Mouse (Mus musculus) kidney, adult 2 months (tissue): Measurements from ENCODE around the gene Esf1.

Source experiments
- CTCF ChIP-seq: fragments of 200-500 bp; conservative IDR thresholded peaks from 2 replicates; pipeline ENCODE4 v1.5.1; 2011; ENCODE audit warnings: low read depth, mild to moderate bottlenecking, control low read depth, low read length, moderate library complexity, mixed read lengths; ENCODE audit not compliant: insufficient read depth, insufficient read length
- POLR2A ChIP-seq: fragments of 200-500 bp; IDR thresholded peaks from one replicate; pipeline ENCODE4 v1.6.1; 2011; ENCODE audit warnings: low read depth, low read length, control low read depth

DNA sequence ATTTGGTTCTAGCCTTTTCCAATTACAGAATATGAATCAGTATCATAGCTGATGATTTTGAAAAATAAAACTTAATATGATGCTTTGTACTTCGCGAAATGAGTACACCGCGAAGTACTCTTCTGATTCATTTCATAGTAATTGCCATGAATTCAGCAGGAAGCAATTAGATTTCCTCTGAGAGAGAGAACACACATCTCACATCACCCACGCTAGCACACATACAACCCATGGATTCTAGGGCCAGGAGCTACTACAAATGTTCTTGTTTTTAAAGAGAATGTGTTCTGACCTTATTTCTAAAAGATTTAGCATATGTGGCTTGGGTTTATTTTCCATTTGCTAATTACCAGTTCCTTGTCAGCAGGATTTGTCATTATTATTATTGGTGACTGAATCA lies 76.9 kb downstream of the Esf1 start:
- no peak for TF ChIP-seq POLR2A
- TF ChIP-seq CTCF: no peak
